Mouse (Mus musculus) kidney, adult 2 months (tissue): Measurements from ENCODE around the gene Sdhaf1.

Experiments used
- CTCF ChIP-seq: fragments of 200-500 bp; conservative IDR thresholded peaks from 2 replicates; pipeline ENCODE4 v1.5.1; 2011; ENCODE audit warnings: low read depth, mild to moderate bottlenecking, control low read depth, low read length, moderate library complexity, mixed read lengths; ENCODE audit not compliant: insufficient read depth, insufficient read length
- POLR2A ChIP-seq: fragments of 200-500 bp; IDR thresholded peaks from one replicate; pipeline ENCODE4 v1.6.1; 2011; ENCODE audit warnings: low read depth, low read length, control low read depth

DNA sequence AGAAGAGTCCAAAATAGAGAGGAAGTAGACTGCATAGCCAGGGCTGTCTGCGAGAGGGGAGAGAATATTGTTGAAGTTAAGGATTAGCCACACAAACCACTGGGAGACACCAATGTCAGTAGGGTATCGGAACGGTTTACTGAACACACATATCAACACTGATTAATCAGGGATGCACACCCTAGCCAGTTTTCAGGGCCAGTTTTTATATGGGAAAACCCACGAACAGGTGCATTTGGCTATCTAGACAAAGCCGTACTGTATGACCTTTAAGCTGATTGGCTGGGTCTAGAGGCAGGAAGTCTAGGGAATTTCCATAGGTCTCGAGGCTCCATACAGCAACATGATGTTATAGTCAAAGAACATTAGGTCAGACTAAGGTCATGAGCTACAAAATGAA, 830 bp downstream of the Sdhaf1 start:
- TF ChIP-seq CTCF (no peak), POLR2A (no peak)
